ENCODE assay signal across 7 mouse cellular contexts in the genomic region with DNA sequence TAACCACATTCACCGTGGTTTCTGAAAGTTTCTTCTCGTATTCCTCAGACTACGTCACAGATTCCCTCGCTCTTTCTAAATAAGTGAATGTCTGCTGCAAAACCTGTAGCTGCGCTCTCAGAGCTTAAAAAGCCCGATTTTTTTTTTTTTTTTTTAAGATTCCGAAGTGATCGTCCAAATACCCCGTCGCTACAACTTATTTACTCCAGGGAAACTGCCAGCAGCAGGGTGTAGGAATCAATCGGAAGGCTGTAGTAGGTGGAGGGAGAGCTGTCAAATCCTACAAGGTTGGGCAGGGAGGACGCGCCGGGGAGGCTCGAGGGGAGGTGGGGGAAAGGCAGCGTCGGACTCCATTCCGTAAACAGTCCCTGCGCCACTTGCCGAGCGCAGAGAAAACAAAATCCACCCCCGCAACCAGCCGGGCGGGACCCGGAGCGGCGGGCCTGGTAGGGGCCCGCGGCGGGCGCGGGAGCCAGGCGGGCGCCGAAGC. TPM values are rescaled to one million over a fixed set of nuclear protein-coding genes. Genes with fewer than 3 reads are reported as not detected.
DNase-seq lines count a peak whose midpoint lies in the region; ATAC-seq lines count a peak whose summit lies in the region.

No protein-coding gene starts in this region.

- WGBS in forebrain, embryonic 13.5 days, result under 1% methylated on average over 33 of the region's 35 CpGs
- under 1% methylated on average over 35 of the region's 35 CpGs for WGBS in hindbrain, embryonic 10.5 days
- WGBS in macrophage (ENCODE audit: missing documents), result 1% methylated on average over 35 of the region's 35 CpGs

- H3K36me3 ChIP-seq in forebrain, embryonic 13.5 days (ENCODE audit: poor library complexity, severe bottlenecking), result peaks cover 18% of the 10 kb centered on the region; the same call in 1 of the 2 replicates
- peaks cover 34% of the 10 kb centered on the region for H3K36me3 ChIP-seq in hindbrain, embryonic 10.5 days
- H3K36me3 ChIP-seq in macrophage (ENCODE audit: inconsistent target), result no peaks in the 10 kb centered on the region

- peak overlapping the region; percentile 71 for H3K4me2 ChIP-seq in forebrain, embryonic 13.5 days

- ATAC-seq in forebrain, embryonic 13.5 days, result peak; percentile 39; the same call in 1 of the 2 replicates

- peak overlapping the region; percentile 84 for H3K27ac ChIP-seq in forebrain, embryonic 13.5 days
- peak overlapping the region; percentile 100 for H3K27ac ChIP-seq in hindbrain, embryonic 10.5 days
- peak overlapping the region; percentile 63 for H3K27ac ChIP-seq in macrophage

- no peaks in the 10 kb centered on the region for H3K27me3 ChIP-seq in forebrain, embryonic 13.5 days
- H3K27me3 ChIP-seq in hindbrain, embryonic 10.5 days (ENCODE audit: insufficient read depth, poor library complexity, severe bottlenecking), result no peaks in the 10 kb centered on the region

- peak overlapping the region; percentile 92 for H3K4me3 ChIP-seq in forebrain, embryonic 13.5 days
- H3K4me3 ChIP-seq in hindbrain, embryonic 10.5 days, result peak overlapping the region; percentile 98
- H3K4me3 ChIP-seq in macrophage (ENCODE audit: inconsistent target), result peak overlapping the region; percentile 81

- no peaks in the 10 kb centered on the region for H3K9me3 ChIP-seq in forebrain, embryonic 13.5 days (replicated peaks)
- no peaks in the 10 kb centered on the region for H3K9me3 ChIP-seq in hindbrain, embryonic 10.5 days

- peaks cover 39% of the 10 kb centered on the region for H3K4me1 ChIP-seq in forebrain, embryonic 13.5 days
- peaks cover 34% of the 10 kb centered on the region for H3K4me1 ChIP-seq in hindbrain, embryonic 10.5 days (replicated peaks)

- H3K9ac ChIP-seq in forebrain, embryonic 13.5 days, result peak overlapping the region; percentile 93

- peak; percentile 70 for DNase-seq in R1 (ENCODE audit: low read depth, low spot score)
- peak; percentile 53 for DNase-seq in cerebellum, adult 11 months
- DNase-seq in hindbrain, embryonic 10.5 days (ENCODE audit: low spot score), result peak; percentile 69
- peak; percentile 54 to 55 for DNase-seq in layer of hippocampus, postnatal 36 days
- DNase-seq in right cerebral cortex, postnatal 4 days, result peak; percentile 49

- peaks cover 57% of the 10 kb centered on the region for H3K79me2 ChIP-seq in macrophage (ENCODE audit: inconsistent target)

RNA-seq across cellular contexts. Expression of gene Baz2b, which starts 0.5 kb away (rescaled TPM):
- 85.2 and 85.7 TPM in 2 replicates for polyA plus RNA-seq in forebrain, embryonic 13.5 days (2015; fragmentation: Nextera tagmentation; extraction: Ambion mirVana)
- 63.4 and 70.5 TPM in 2 replicates for polyA plus RNA-seq in hindbrain, embryonic 10.5 days (2016; fragmentation: Nextera tagmentation; extraction: Ambion mirVana)
- total RNA-seq in layer of hippocampus, postnatal 36 days (2021), result 10 to 100 TPM; 52.3 to 66.6 TPM
- total RNA-seq in macrophage (2018; cell fraction: chromatin; rRNA removed), result 100 to 1,000 TPM; 411 to 897 (median 475) TPM
- 10 to 100 TPM; 36.5 to 69.0 (median 50.0) TPM for total RNA-seq in macrophage (2018; cell fraction: cytosol; rRNA removed)
- total RNA-seq in macrophage (2018; cell fraction: nucleus; rRNA removed), result 100 to 1,000 TPM; 161 to 515 (median 250) TPM
- 22.8 to 37.7 TPM (median 32.3 TPM) in 3 replicates for polyA plus RNA-seq in macrophage (2018)

RNA-seq across cellular contexts. Expression of gene March7, which starts 0.5 kb away (rescaled TPM):
- polyA plus RNA-seq in forebrain, embryonic 13.5 days (2015; fragmentation: Nextera tagmentation; extraction: Ambion mirVana), result 88.4 and 99.8 TPM in 2 replicates
- polyA plus RNA-seq in hindbrain, embryonic 10.5 days (2016; fragmentation: Nextera tagmentation; extraction: Ambion mirVana), result 56.9 and 67.3 TPM in 2 replicates
- 10 to 100 TPM; 62.5 to 69.9 TPM for total RNA-seq in layer of hippocampus, postnatal 36 days (2021)
- total RNA-seq in macrophage (2018; cell fraction: chromatin; rRNA removed), result 100 to 1,000 TPM; 192 to 503 (median 288) TPM
- total RNA-seq in macrophage (2018; cell fraction: cytosol; rRNA removed), result 10 to 100 TPM; 33.5 to 60.6 (median 41.9) TPM
- 100 to 1,000 TPM; 107 to 319 (median 174) TPM for total RNA-seq in macrophage (2018; cell fraction: nucleus; rRNA removed)
- polyA plus RNA-seq in macrophage (2018), result 36.4 to 41.1 TPM (median 40.1 TPM) in 3 replicates

Comparison
In these comparisons a context has a peak if more than half of its experiments do, and no peak if none do; other contexts are left out.
1. Peak in every context shown above with its lines: DNase-seq, ATAC-seq, H3K4me3 ChIP-seq and H3K27ac ChIP-seq.